ENCODE assay signal across 10 mouse cellular contexts in genomic region chr1:158740161-158740766, GRCm38 (mm10).
"Had no signal": no experiment of that assay in that cellular context is flagged by ENCODE, and none has a peak within 500 bp of the region (broad histone marks: within the 10 kb centered on the region; RNA-seq: fewer than 3 reads in every experiment).

No protein-coding gene starts in this region.

- H3K9ac ChIP-seq: liver, embryonic 15.5 days; midbrain, embryonic 13.5 days had no signal

- H3K36me3 ChIP-seq: limb, embryonic 10.5 days; liver, embryonic 15.5 days; midbrain, embryonic 13.5 days had no signal

- H3K27me3 ChIP-seq: liver, embryonic 15.5 days; midbrain, embryonic 13.5 days had no signal

- H3K4me1 ChIP-seq: liver, embryonic 15.5 days had no signal

- H3K9me3 ChIP-seq: limb, embryonic 10.5 days; liver, embryonic 15.5 days; midbrain, embryonic 13.5 days had no signal

- H3K4me3 ChIP-seq: layer of hippocampus, adult 2 months; limb, embryonic 10.5 days; liver, embryonic 15.5 days; midbrain, embryonic 13.5 days had no signal

- H3K27ac ChIP-seq: layer of hippocampus, adult 2 months; limb, embryonic 10.5 days; liver, embryonic 15.5 days; midbrain, embryonic 13.5 days had no signal

- H3K4me2 ChIP-seq: liver, embryonic 11.5 days; liver, embryonic 15.5 days; midbrain, embryonic 13.5 days had no signal

- ATAC-seq: intestine, postnatal 0 days; lung, postnatal 0 days; midbrain, embryonic 13.5 days had no signal

- DNase-seq: lung, adult 2 months; right cerebral cortex, postnatal 14 days; thymus, postnatal 36 days had no signal
